Mouse (Mus musculus): Measurements from ENCODE around the gene Asmt. TPM values are rescaled to one million over a fixed set of nuclear protein-coding genes. Genes with fewer than 3 reads are reported as not detected.

The Asmt gene
- polyA plus RNA-seq (2015; fragmentation: Illumina TruSeq; extraction: RNeasy Lipid Tissue Mini Kit (QIAGEN cat#74804); ENCODE audit: insufficient read depth, low replicate concordance), result not detected

DNA sequence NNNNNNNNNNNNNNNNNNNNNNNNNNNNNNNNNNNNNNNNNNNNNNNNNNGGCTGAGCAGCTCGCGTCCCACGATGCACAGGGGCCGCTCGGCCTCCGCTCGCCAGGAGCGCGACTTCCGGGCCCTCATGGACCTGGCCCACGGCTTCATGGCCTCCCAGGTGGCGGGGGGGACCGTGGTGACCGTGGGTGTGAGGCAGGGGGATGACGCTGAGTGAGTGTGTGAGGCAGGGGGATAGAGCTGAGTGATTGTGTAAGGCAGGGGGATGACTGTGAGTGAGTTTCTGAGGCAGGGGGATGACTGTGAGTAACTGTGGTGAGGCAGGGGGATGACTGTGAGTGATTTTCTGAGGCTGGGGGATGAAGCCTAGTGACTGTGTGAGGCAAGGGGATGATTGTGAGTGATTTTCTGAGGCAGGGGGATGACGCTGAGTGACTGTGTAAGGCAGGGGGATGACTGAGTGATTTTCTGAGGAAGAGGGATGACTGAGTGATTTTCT, at the start of gene Asmt:
TSS of gene Asmt (plus strand) at position 51 of the 499 bp plus-strand sequence.

